Mouse (Mus musculus) spleen, adult 12 weeks (tissue): ENCODE results near the gene Mllt11.
A peak's percentile ranks its signal among the peaks of the same experiment; 100 is the strongest.

Experiments
- DNase-seq: peaks from one replicate; pipeline ENCODE4 v3.0.0; 2022; ENCODE audit warnings: low spot score

The Mllt11 gene

GRCm38 (mm10) chr3:95231298-95232221, at the start of gene Mllt11:
Gene Mllt11, minus strand, starts transcription at chr3:95232171.
- DNase-seq, result no peak

- DNase-seq, result peak; percentile 96
These were observed 49.5 kb upstream of the Mllt11 start, which contains the start of the genes Mindy1 and Prune1 for GRCm38 (mm10) chr3:95281216-95282126. Gene Mindy1, plus strand, starts transcription at chr3:95281345. Gene Prune1, minus strand, starts transcription at chr3:95282076.

- no peak for DNase-seq
These were observed 48.8 kb upstream of the Mllt11 start for GRCm38 (mm10) chr3:95280747-95281146.

DNA sequence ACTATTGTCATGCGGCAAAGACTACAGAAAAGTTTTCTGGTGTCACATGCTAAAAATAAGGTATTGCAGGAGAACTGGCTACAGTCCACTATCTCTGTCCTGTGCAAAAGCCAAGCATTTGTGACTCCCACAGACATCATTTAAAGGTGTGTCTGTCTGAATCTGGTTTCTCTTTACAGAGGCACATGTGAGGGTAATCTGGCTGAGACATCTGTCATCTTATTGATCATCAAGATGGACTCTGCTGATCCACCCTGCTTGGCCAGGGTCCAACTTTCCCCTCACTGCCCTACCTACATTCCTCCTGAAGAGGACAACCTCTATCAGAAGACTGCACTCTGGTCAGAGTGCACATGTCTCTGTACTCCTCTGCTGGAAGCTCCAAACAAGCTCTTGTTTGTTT, 45.2 kb upstream of the Mllt11 start:
- DNase-seq, result no peak

GRCm38 (mm10) chr3:95276428-95276934, 44.5 kb upstream of the Mllt11 start:
- no peak for DNase-seq

DNA sequence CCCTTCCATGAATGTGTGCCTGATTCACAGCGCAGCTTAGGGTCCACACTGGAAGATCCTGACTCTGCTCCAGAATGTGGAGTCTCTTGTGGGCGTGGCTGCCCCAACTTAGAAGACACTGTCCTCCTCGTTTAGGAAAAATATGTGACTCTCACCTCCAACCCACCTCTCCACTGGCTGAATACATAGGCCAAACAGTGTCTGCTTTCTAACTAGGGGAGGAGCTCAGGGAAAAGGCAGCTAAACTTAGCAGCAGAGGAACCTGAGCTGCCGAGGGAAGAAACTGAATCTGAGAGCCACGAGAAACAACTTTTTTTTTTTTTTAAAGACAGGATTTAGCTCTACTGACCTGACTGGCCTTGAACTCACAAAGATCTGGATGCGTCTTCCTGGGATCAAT, 43.2 kb upstream of the Mllt11 start:
- DNase-seq, result no peak

- DNase-seq, result no peak
These were observed 42.5 kb upstream of the Mllt11 start for GRCm38 (mm10) chr3:95274453-95274852.

GRCm38 (mm10) chr3:95273471-95273870, 41.5 kb upstream of the Mllt11 start:
- DNase-seq, result no peak

GRCm38 (mm10) chr3:95270766-95271364, 38.9 kb upstream of the Mllt11 start:
- DNase-seq, result no peak

DNA sequence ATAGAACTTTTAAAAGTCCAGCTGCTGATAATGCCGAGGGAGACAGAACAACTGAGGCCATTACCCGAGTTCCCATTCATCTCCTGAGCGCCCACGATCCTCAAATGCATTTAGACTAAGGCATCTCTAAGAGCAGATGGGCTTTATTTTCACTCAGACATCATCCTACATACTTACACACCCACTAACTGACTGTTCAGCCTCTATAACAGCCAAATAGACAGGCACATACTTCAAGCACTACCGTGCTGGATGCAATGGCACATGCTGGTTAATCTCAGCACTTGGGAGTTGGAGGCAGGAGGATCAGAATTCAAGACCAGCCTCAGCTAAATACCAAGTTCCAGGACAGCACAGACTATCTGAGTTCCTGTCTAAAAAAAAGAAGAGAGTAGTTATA, 37.8 kb upstream of the Mllt11 start:
- DNase-seq, result no peak

GRCm38 (mm10) chr3:95267855-95268254, 35.9 kb upstream of the Mllt11 start:
- no peak for DNase-seq

DNA sequence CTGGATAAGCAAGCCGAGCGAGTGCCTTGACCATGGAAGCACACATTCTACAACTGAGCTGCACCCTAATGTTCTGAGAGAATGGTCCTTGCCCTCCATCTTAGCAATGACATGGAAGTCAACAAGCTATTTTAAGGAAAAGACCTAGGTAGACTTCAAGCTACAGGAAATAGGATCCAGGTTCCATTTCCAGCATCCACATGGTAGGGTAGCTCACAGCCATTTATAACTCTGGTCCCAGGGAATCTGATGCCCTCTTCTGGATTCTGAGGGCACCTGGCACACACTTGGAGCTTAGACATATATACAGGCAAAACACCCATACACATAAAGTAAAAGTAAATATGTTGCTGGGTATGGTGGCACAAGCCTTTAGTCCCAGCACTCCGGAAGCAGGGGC, 34.1 kb upstream of the Mllt11 start:
- DNase-seq, result no peak

DNA sequence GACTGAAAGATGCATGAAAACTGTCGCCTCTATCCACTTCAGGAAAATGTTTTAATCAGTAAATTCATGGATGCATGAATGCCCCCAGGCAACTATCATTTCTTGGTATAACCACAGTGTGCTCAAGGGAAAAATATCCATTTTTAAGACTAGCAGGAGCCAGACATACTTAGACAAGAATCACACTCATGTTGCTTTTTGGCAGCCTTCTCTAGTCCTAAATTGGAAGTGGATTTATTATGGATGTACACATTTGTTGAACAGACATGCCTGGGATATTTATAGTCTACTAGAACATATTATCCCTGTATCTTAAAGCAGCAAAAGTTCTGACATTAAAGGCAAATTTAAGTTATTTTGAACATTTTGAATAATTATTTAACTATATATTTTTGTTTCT, 32.8 kb upstream of the Mllt11 start:
- DNase-seq, result no peak

GRCm38 (mm10) chr3:95263089-95263739, 31.2 kb upstream of the Mllt11 start:
- DNase-seq, result peak; percentile 64

GRCm38 (mm10) chr3:95261975-95262374, 30.0 kb upstream of the Mllt11 start:
- DNase-seq, result no peak

GRCm38 (mm10) chr3:95256931-95257330, 25.0 kb upstream of the Mllt11 start:
- DNase-seq, result no peak

DNA sequence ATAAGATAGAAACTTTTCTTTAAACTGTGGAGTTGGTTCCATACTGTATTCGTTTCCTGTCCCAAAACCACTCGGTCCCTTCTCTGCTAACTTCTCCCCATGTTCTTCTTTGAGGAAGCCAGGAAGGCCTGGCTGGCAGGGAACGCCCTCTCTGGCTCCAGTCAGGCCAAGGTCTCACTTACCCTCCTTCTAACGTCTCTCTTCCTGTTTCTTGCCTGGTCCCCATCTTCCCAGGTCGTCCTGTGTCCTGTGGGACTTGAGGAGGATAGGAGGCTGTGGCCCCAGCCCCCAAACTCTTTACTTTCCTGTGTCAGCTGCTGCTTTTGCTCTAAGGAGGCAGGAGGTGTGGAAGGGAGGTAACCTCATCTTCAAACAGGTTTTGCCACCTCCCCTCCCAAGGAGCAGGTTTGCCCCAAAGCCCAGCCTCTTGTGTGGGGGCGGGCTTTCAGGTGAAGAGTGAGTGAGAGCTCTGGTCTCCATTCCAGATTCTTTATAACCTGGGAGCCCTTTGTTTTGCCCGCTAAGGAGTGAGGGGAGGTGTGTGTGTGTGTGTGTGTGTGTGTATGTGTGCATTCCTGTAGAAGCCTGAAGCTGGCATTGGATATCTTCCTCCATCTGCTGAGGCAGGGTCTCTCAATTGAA, 18.9 kb upstream of the Mllt11 start, which contains the start of gene Bnipl:
TSS of gene Bnipl (minus strand) at position 411 of the 642 bp plus-strand sequence.
- DNase-seq, result no peak

DNA sequence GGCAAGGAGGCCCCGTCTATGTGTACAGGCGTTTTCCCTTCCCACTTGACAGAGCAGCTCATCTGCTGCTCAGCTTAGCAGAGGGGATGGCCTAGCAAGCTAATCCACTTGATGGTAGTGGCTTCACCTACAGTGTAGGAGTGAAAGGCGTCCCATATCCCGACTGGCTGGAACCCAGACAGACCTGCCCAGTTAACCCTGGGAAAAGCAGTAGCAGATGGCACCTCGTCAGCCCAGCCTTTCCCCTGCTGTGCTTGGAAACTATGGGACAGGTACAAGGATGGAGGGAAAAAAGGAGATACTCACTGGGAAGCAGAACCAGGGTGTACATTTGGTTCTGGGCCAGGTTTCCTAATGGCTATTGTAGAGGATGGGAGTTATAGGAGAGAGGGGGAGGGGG, 18.4 kb upstream of the Mllt11 start:
- no peak for DNase-seq

DNA sequence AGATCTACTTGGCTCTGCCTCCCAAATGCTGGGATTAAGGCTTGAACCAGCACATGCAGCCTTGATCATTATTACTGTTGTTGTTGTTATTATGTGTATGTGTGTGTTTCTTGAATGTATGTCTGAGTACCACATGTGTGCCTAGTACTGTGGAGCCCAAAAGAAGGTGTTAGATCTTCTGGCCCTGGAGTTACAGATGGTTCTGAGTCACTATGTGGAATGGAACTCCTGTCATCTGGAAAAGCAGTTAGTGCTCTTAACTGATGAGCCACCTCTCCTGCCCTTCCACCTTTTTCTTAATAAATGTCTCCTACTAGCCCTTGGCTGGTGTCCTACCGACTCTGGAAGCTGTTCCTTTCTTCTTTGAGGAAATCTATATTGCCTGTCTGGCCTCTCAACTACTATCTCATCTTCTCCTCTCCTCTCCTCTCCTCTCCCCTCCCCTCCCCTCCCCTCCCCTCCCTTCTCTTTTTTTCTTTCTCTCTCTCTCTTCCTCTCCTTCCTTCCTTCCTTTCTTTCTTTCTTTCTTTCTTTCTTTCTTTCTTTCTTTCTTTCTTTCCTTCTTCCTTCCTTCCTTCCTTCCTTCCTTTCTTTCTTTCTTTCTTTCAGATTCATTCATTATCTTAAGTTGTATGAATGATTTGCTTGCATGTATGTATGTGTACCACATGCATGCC, 15.8 kb upstream of the Mllt11 start:
- no peak for DNase-seq
